Mouse (Mus musculus): ENCODE measurements around the gene Atoh7.

DNA sequence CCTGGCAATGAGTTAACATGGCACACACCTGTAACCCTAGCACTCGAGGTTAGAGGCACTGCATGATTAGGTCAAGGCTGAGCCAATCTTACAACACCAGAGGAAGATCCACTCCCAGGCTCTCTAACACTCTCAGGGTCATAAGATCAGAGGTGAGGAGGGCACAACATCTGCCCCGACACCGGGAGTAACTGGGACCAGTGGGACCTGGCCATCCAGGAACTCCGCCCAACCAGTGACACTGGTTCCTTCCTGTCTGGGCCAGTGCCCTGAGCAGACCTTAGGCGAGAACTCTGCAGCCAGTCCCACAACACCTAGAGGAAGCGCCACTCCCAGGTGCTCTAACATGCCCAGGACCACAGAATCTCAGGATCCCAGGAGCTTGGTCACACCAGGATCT is 37.0 kb downstream of the Atoh7 start:
- no peak for TF ChIP-seq CTCF (IDR thresholded peaks at IDR 0.05; ENCODE audit: low read depth, low read length)
- no peak for TF ChIP-seq POLR2A (IDR thresholded peaks at IDR 0.05; ENCODE audit: extremely low read depth, insufficient read depth, low read length)
